Comparison of ENCODE assay signal across 16 mouse cellular contexts in the genomic region with DNA sequence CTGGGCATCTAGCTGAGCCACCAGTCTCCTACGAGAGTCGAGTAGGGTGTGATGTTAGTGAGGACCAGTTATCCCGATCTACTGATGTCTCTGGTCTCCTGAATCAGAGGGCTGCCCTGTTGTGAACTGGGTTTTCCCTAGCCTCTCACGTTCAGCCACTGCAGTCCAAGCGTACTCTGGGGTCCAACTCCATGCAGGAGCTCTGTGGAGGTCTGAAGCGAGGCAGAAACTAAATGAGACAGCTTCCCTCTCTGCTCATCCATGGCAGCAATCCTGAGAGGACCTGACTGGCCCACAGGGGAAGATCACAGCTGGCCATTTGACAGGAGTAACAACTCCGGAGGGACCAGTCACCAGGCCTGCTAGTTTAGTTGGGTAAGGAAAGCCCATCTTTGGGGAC.
"Had no signal": no experiment of that assay in that cellular context is flagged by ENCODE, and none has a peak within 500 bp of the region (broad histone marks: within the 10 kb centered on the region; RNA-seq: fewer than 3 reads in every experiment).

No protein-coding gene starts in this region.

- H3K4me3 ChIP-seq: neural tube, embryonic 13.5 days; neural tube, embryonic 15.5 days; stomach, embryonic 15.5 days had no signal

- H3K9me3 ChIP-seq: neural tube, embryonic 13.5 days; neural tube, embryonic 15.5 days; stomach, embryonic 15.5 days had no signal

- H3K4me2 ChIP-seq: neural tube, embryonic 13.5 days; neural tube, embryonic 15.5 days; stomach, embryonic 15.5 days had no signal

- H3K4me1 ChIP-seq: neural tube, embryonic 13.5 days; neural tube, embryonic 15.5 days; stomach, embryonic 15.5 days had no signal

- H3K9ac ChIP-seq: neural tube, embryonic 13.5 days; neural tube, embryonic 15.5 days; stomach, embryonic 15.5 days had no signal

- H3K27me3 ChIP-seq: stomach, embryonic 15.5 days had no signal

- H3K36me3 ChIP-seq: neural tube, embryonic 13.5 days; neural tube, embryonic 15.5 days; stomach, embryonic 15.5 days had no signal

- H3K27ac ChIP-seq: neural tube, embryonic 13.5 days; neural tube, embryonic 15.5 days; stomach, embryonic 15.5 days; stomach, postnatal 0 days had no signal

- DNase-seq: retina, postnatal 1 day; right cerebral cortex, adult 18-20 months; right cerebral cortex, postnatal 14 days; right cerebral cortex, postnatal 25 days; right cerebral cortex, postnatal 4 days; spleen, adult 18-20 months; thymus, adult 18-20 months; thymus, adult 2 months; thymus, postnatal 14 days; thymus, postnatal 25 days; thymus, postnatal 36 days; thymus, postnatal 4 days had no signal
